Mouse (Mus musculus) kidney, adult 2 months (tissue): Measurements from ENCODE around the gene Cadps.

Experiments used
- CTCF ChIP-seq: fragments of 200-500 bp; conservative IDR thresholded peaks from 2 replicates; pipeline ENCODE4 v1.5.1; 2011; ENCODE audit warnings: low read depth, mild to moderate bottlenecking, control low read depth, low read length, moderate library complexity, mixed read lengths; ENCODE audit not compliant: insufficient read depth, insufficient read length
- POLR2A ChIP-seq: fragments of 200-500 bp; IDR thresholded peaks from one replicate; pipeline ENCODE4 v1.6.1; 2011; ENCODE audit warnings: low read depth, low read length, control low read depth

GRCm38 (mm10) chr14:12428021-12428654, 394.7 kb downstream of the Cadps start:
- TF ChIP-seq CTCF, result no peak
- no peak for TF ChIP-seq POLR2A
